Mouse (Mus musculus) liver, embryonic 14.5 days (tissue): ENCODE measurements at regions not wholly inside any gene's neighbourhood (a gene's known extent, or its start where the extent isn't known, plus 50 kb on each side); places are given as distances from the start of the nearest gene placed in this dataset.

Source experiments
- ATAC-seq: fragments of 200-750 bp; cut with Nextera tagmentation; 2 replicates; pipeline ENCODE4 v1.8.0; 2017; ENCODE audit warnings: moderate number of reproducible peaks, mild to moderate bottlenecking, moderate library complexity; ENCODE audit not compliant: insufficient read depth
- DNase-seq, 3 experiments: peaks; one replicate each; pipeline ENCODE4 v3.0.0-alpha.2; 2012 to 2013; ENCODE audit warnings: low read depth in 3 of 3, low spot score in 3 of 3
- H3K27ac ChIP-seq: fragments of 300-500 bp; sonication (generic); 2 replicates; pipeline ENCODE4 v1.5.1; 2014; ENCODE audit warnings: moderate library complexity, mild to moderate bottlenecking, control low read depth, inconsistent platforms
- H3K27me3 ChIP-seq: fragments of 300-500 bp; sonication (generic); 2 replicates; pipeline ENCODE4 v1.6.1; 2014; ENCODE audit warnings: mild to moderate bottlenecking, low read length, moderate library complexity; ENCODE audit not compliant: control insufficient read depth, insufficient read depth
- H3K36me3 ChIP-seq: fragments of 300-500 bp; sonication (generic); replicated peaks from 2 replicates; pipeline ENCODE4 v1.6.1; 2014; ENCODE audit warnings: low read depth; ENCODE audit not compliant: control insufficient read depth, insufficient read depth
- H3K4me1 ChIP-seq, 2 experiments: fragments of 200-500 bp in 1 of 2; fragments of 300-500 bp in 1 of 2; sonication (generic) in 1 of 2; replicated peaks; 2 replicates each; pipeline ENCODE4 v1.6.1; 2012 to 2014; ENCODE audit warnings: antibody characterized with exemption in 1 of 2, inconsistent platforms in 1 of 2, low read length in 1 of 2; ENCODE audit not compliant: control insufficient read depth in 2 of 2, insufficient read depth in 2 of 2
- H3K4me2 ChIP-seq: fragments of 300-500 bp; sonication (generic); 2 replicates; pipeline ENCODE4 v1.6.1; 2014; ENCODE audit warnings: low read depth, mild to moderate bottlenecking, control low read depth, moderate library complexity
- H3K4me3 ChIP-seq, 2 experiments: fragments of 200-500 bp in 1 of 2; fragments of 300-500 bp in 1 of 2; sonication (generic) in 1 of 2; 2 replicates each; pipeline ENCODE4 v1.5.1; 2012 to 2014; ENCODE audit warnings: low read depth in 2 of 2, low read length in 2 of 2, mild to moderate bottlenecking in 2 of 2, control low read depth in 1 of 2, inconsistent platforms in 1 of 2, moderate library complexity in 1 of 2; ENCODE audit not compliant: insufficient read depth in 1 of 2
- H3K9ac ChIP-seq: fragments of 300-500 bp; sonication (generic); replicated peaks from 2 replicates; pipeline ENCODE4 v1.6.1; 2014; ENCODE audit warnings: mild to moderate bottlenecking, control low read depth, moderate library complexity
- H3K9me3 ChIP-seq: fragments of 300-500 bp; sonication (generic); 2 replicates; pipeline ENCODE4 v1.6.1; 2016; ENCODE audit warnings: low read length, mixed read lengths; ENCODE audit not compliant: control insufficient read depth
- CTCF ChIP-seq: IDR thresholded peaks from 2 replicates; pipeline ENCODE4 v1.5.1; 2016; ENCODE audit warnings: antibody characterized with exemption, low read depth, control low read depth
- EP300 ChIP-seq: IDR thresholded peaks from 2 replicates; pipeline ENCODE4 v1.6.1; 2016; ENCODE audit warnings: antibody characterized with exemption, low read depth
- WGBS: fragments of 180-500 bp; shearing (Covaris S2); extraction: QIAGEN DNeasy Blood & Tissue Kit; methylation state at CpG from one replicate; pipeline ENCODE4 v1.1.7; 2014; ENCODE audit not compliant: insufficient replicate concordance; 5-methylcytosine and 5-hydroxymethylcytosine counted together

GRCm38 (mm10) chr12:97218445-97218844 lies 1040.8 kb downstream of the Galc start:
- no peak for DNase-seq
- no peak for TF ChIP-seq CTCF
- TF ChIP-seq EP300, result no peak
- Histone ChIP-seq H3K9ac (no peak overlapping the region), H3K4me3 (no peak overlapping the region), H3K4me2 (no peak overlapping the region), H3K27me3 (no peaks in the 10 kb centered on the region), H3K9me3 (no peaks in the 10 kb centered on the region), H3K36me3 (no peaks in the 10 kb centered on the region), H3K27ac (no peak overlapping the region), H3K4me1 (no peaks in the 10 kb centered on the region)
- WGBS, result 70% methylated on average over 2 of the region's 2 CpGs
- ATAC-seq, result no peak

DNA sequence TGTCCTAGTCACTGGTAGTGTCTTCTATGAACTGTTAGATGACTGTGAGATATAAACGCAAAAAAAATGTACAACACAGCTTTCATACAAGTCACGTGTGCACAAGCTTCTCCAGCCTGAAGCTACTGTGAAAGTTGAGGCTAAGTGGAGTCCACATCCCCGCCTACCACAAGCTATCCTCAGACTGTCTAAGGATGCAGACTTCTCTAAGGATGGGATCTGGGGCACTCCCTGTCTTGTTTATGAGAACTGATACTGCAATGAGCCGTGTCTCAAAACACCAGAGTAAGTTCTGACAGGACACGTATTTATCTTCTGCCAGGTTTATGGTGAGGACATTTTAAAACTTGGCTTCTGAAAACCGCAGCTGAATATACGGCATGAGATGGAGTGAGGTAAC lies 1041.7 kb downstream of the Galc start:
- no peaks in the 10 kb centered on the region for H3K9me3 ChIP-seq
- no peaks in the 10 kb centered on the region for H3K36me3 ChIP-seq
- 59% methylated on average over 7 of the region's 7 CpGs for WGBS
- TF ChIP-seq EP300 (no peak), CTCF (no peak)
- H3K9ac ChIP-seq, result no peak overlapping the region
- DNase-seq (no peak), ATAC-seq (no peak)
- no peaks in the 10 kb centered on the region for H3K27me3 ChIP-seq
- H3K4me3 ChIP-seq, result no peak overlapping the region
- no peak overlapping the region for H3K4me2 ChIP-seq
- H3K27ac ChIP-seq, result no peak overlapping the region
- H3K4me1 ChIP-seq, result no peaks in the 10 kb centered on the region

- H3K4me1 ChIP-seq, result no peaks in the 10 kb centered on the region
- TF ChIP-seq CTCF (no peak), EP300 (no peak)
- no peak overlapping the region for H3K4me3 ChIP-seq
- H3K9ac ChIP-seq, result no peak overlapping the region
- H3K27ac ChIP-seq, result no peak overlapping the region
- H3K9me3 ChIP-seq, result no peaks in the 10 kb centered on the region
- no peak overlapping the region for H3K4me2 ChIP-seq
- DNase-seq (no peak), ATAC-seq (no peak)
- H3K36me3 ChIP-seq, result no peaks in the 10 kb centered on the region
- 51% methylated on average over 3 of the region's 3 CpGs for WGBS
- no peaks in the 10 kb centered on the region for H3K27me3 ChIP-seq
These were observed 1055.4 kb downstream of the Galc start for GRCm38 (mm10) chr12:97203636-97204389.

DNA sequence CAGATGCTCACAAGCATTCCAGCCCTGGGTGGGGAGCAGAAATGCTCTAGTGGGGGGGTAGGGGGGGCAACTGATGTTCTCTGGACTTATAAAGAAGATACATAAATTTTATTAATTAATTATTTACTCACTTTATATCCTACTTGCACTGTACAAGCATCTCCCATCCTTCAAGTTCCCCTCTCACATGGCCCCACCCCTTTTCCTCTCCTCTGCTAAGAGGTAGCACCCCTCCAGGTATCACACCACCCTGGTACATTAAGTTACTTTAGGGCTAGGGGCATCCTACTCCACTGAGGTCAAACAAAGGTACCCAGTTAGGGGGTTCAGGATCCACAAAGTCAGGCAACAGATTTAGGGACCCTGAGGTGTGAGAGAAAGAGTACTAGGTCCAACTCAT lies 1097.4 kb downstream of the Galc start:
- Histone ChIP-seq H3K9me3 (no peaks in the 10 kb centered on the region), H3K36me3 (no peaks in the 10 kb centered on the region), H3K4me3 (no peak overlapping the region), H3K27ac (no peak overlapping the region), H3K9ac (no peak overlapping the region), H3K4me1 (no peaks in the 10 kb centered on the region), H3K4me2 (no peak overlapping the region), H3K27me3 (no peaks in the 10 kb centered on the region)
- TF ChIP-seq EP300 (no peak), CTCF (no peak)
- DNase-seq, result no peak
- no peak for ATAC-seq

DNA sequence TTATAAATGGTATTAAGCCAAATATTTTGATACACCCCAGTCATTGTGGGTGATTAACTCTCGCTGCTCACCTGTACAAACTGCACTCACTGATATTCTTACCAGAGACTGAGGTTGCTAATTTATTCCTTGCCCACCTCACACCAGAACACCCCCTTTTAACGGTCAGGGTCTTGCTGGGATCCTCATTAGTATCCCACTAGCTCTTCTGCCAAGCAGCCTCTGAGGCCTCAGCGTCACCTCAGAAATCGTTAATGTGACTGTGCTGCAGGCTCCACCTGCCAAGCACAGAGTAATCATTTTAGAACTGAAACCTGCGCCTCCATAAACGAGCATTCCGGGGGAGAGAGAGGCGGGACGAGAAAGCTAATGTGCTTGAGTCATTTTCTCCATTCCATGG lies 1097.8 kb downstream of the Galc start:
- Histone ChIP-seq H3K9me3 (no peaks in the 10 kb centered on the region), H3K4me3 (no peak overlapping the region), H3K4me1 (no peaks in the 10 kb centered on the region), H3K36me3 (no peaks in the 10 kb centered on the region), H3K27me3 (no peaks in the 10 kb centered on the region), H3K4me2 (no peak overlapping the region), H3K27ac (no peak overlapping the region), H3K9ac (no peak overlapping the region)
- ATAC-seq, result no peak
- WGBS, result 61% methylated on average over 9 of the region's 9 CpGs
- TF ChIP-seq EP300, result no peak
- TF ChIP-seq CTCF, result no peak
- no peak for DNase-seq
